Mouse (Mus musculus) heart, embryonic 11.5 days (tissue): ENCODE measurements around the gene Scyl1. TPM values are rescaled to one million over a fixed set of nuclear protein-coding genes. Genes with fewer than 3 reads are reported as not detected.
"Not testable (repeated sequence)": the region's sequence is repeated elsewhere in the genome, so short reads cannot be mapped to it uniquely, and the experiment has no call there.

Source experiments
- ATAC-seq: fragments of 200-750 bp; cut with Nextera tagmentation; replicated peaks from 2 replicates; pipeline ENCODE4 v1.8.0; 2017; ENCODE audit warnings: moderate library complexity; ENCODE audit not compliant: insufficient number of reproducible peaks, low FRiP score, low TSS enrichment
- H3K27ac ChIP-seq: fragments of 300-500 bp; sonication (generic); 2 replicates; pipeline ENCODE4 v1.5.1; 2014; ENCODE audit warnings: mild to moderate bottlenecking, low read depth, low read length
- H3K27me3 ChIP-seq: fragments of 300-500 bp; sonication (generic); 2 replicates; pipeline ENCODE4 v1.6.1; 2014; ENCODE audit warnings: mild to moderate bottlenecking, low read length, mixed read lengths; ENCODE audit not compliant: control insufficient read depth, insufficient read depth
- H3K36me3 ChIP-seq: fragments of 300-500 bp; sonication (generic); 2 replicates; pipeline ENCODE4 v1.6.1; 2014; ENCODE audit warnings: mild to moderate bottlenecking, low read length, moderate library complexity, mixed read lengths; ENCODE audit not compliant: control insufficient read depth, insufficient read depth
- H3K4me1 ChIP-seq: fragments of 300-500 bp; sonication (generic); 2 replicates; pipeline ENCODE4 v1.6.1; 2014; ENCODE audit warnings: low read length; ENCODE audit not compliant: control insufficient read depth, insufficient read depth
- H3K4me2 ChIP-seq: fragments of 300-500 bp; sonication (generic); 2 replicates; pipeline ENCODE4 v1.6.1; 2014; ENCODE audit warnings: mild to moderate bottlenecking, moderate library complexity
- H3K4me3 ChIP-seq: fragments of 300-500 bp; sonication (generic); 2 replicates; pipeline ENCODE4 v1.5.1; 2014; ENCODE audit warnings: low read depth, low read length
- H3K9ac ChIP-seq: fragments of 300-500 bp; sonication (generic); 2 replicates; pipeline ENCODE4 v1.6.1; 2014; ENCODE audit warnings: mild to moderate bottlenecking, low read depth, low read length, moderate library complexity
- H3K9me3 ChIP-seq: fragments of 300-500 bp; sonication (generic); replicated peaks from 2 replicates; pipeline ENCODE4 v1.6.1; 2016; ENCODE audit warnings: low read length; ENCODE audit not compliant: control insufficient read depth
- WGBS: fragments of 180-500 bp; shearing (Covaris S2); extraction: QIAGEN DNeasy Blood & Tissue Kit; methylation state at CpG from one replicate; pipeline ENCODE4 v1.1.7; 2014; ENCODE audit not compliant: insufficient replicate concordance; 5-methylcytosine and 5-hydroxymethylcytosine counted together
- polyA plus RNA-seq: library from polyadenylated mRNA; unstranded; fragments of >200 nt; fragmentation: Nextera tagmentation; extraction: Ambion mirVana; gene quantifications from 2 replicates; pipeline ENCODE4 v1.2.1, GENCODE M21; 2014

Scyl1 gene
- polyA plus RNA-seq = 54.8 and 59.4 TPM in 2 replicates

- peaks cover 12% of the 10 kb centered on the region for H3K4me1 ChIP-seq
- peak; percentile 95 for ATAC-seq
- H3K9me3 ChIP-seq = no peaks in the 10 kb centered on the region
- H3K27me3 ChIP-seq = no peaks in the 10 kb centered on the region
- WGBS = under 1% methylated on average over 64 of the region's 64 CpGs
- peak within 1 kb of the TSS; percentile 87 for H3K4me2 ChIP-seq
- peaks cover 13% of the 10 kb centered on the region for H3K36me3 ChIP-seq
- peak within 1 kb of the TSS; percentile 88 for H3K27ac ChIP-seq
- H3K9ac ChIP-seq = peak within 1 kb of the TSS; percentile 87
- peak within 1 kb of the TSS; percentile 94 for H3K4me3 ChIP-seq
Measured at GRCm38 (mm10) chr19:5770925-5771860, at the start of gene Scyl1. Gene Scyl1 (minus strand): TSS chr19:5771419.

GRCm38 (mm10) chr19:5819549-5819948, 48.3 kb upstream of the Scyl1 start:
- H3K27ac ChIP-seq = no peak overlapping the region; the same call in 1 of the 2 replicates
- no peak overlapping the region for H3K4me3 ChIP-seq
- 45% methylated on average over 12 of the region's 12 CpGs for WGBS
- no peaks in the 10 kb centered on the region for H3K36me3 ChIP-seq
- H3K9ac ChIP-seq = peak overlapping the region; percentile 39; the same call in 1 of the 2 replicates
- H3K9me3 ChIP-seq = no peaks in the 10 kb centered on the region
- peaks cover 45% of the 10 kb centered on the region for H3K4me1 ChIP-seq
- ATAC-seq = no peak
- H3K27me3 ChIP-seq = no peaks in the 10 kb centered on the region
- H3K4me2 ChIP-seq = no peak overlapping the region

- H3K9me3 ChIP-seq = no peaks in the 10 kb centered on the region
- H3K36me3 ChIP-seq = no peaks in the 10 kb centered on the region
- 65% methylated on average over 6 of the region's 6 CpGs for WGBS
- no peaks in the 10 kb centered on the region for H3K27me3 ChIP-seq
- 0 out of 2 replicates have a peak overlapping the region, but pooled peaks have one; percentile 75 for H3K27ac ChIP-seq
- no peak overlapping the region for H3K9ac ChIP-seq
- H3K4me1 ChIP-seq = peaks cover 35% of the 10 kb centered on the region
- H3K4me3 ChIP-seq = no peak overlapping the region
- no peak overlapping the region for H3K4me2 ChIP-seq
- ATAC-seq = no peak
Measured at GRCm38 (mm10) chr19:5818590-5818977, 47.4 kb upstream of the Scyl1 start.

- Histone ChIP-seq H3K9ac (peak overlapping the region; percentile 74), H3K27ac (peak overlapping the region; percentile 75), H3K4me3 (peak overlapping the region; percentile 21), H3K4me2 (peak overlapping the region; percentile 63), H3K9me3 (no peaks in the 10 kb centered on the region), H3K36me3 (no peaks in the 10 kb centered on the region), H3K4me1 (peaks cover 29% of the 10 kb centered on the region), H3K27me3 (no peaks in the 10 kb centered on the region)
- peak; percentile 42; the same call in 1 of the 2 replicates for ATAC-seq
- 27% methylated on average over 21 of the region's 21 CpGs for WGBS
Measured at GRCm38 (mm10) chr19:5817703-5818589, 46.7 kb upstream of the Scyl1 start.

GRCm38 (mm10) chr19:5815928-5816327, 44.7 kb upstream of the Scyl1 start:
- 57% methylated on average over 4 of the region's 4 CpGs for WGBS
- Histone ChIP-seq H3K27me3 (no peaks in the 10 kb centered on the region), H3K4me1 (peaks cover 37% of the 10 kb centered on the region), H3K27ac (no peak overlapping the region), H3K4me3 (no peak overlapping the region), H3K9ac (no peak overlapping the region; the same call in 1 of the 2 replicates), H3K9me3 (no peaks in the 10 kb centered on the region), H3K4me2 (no peak overlapping the region), H3K36me3 (no peaks in the 10 kb centered on the region)
- ATAC-seq = no peak

- H3K27me3 ChIP-seq = no peaks in the 10 kb centered on the region
- H3K4me2 ChIP-seq = no peak overlapping the region
- no peak overlapping the region for H3K27ac ChIP-seq
- no peak overlapping the region for H3K9ac ChIP-seq
- H3K4me1 ChIP-seq = peaks cover 46% of the 10 kb centered on the region
- H3K36me3 ChIP-seq = no peaks in the 10 kb centered on the region
- WGBS = 85% methylated on average over 7 of the region's 7 CpGs
- no peaks in the 10 kb centered on the region for H3K9me3 ChIP-seq
- ATAC-seq = no peak
- H3K4me3 ChIP-seq = no peak overlapping the region
Measured at GRCm38 (mm10) chr19:5815010-5815409, 43.8 kb upstream of the Scyl1 start.

- not testable (repeated sequence) for H3K36me3 ChIP-seq, H3K27ac ChIP-seq, H3K27me3 ChIP-seq, H3K4me3 ChIP-seq, H3K9ac ChIP-seq, H3K4me2 ChIP-seq, H3K9me3 ChIP-seq, ATAC-seq
- WGBS = 41% methylated on average over 1 of the region's 1 CpGs
- peaks cover 51% of the 10 kb centered on the region for H3K4me1 ChIP-seq
Measured at GRCm38 (mm10) chr19:5814048-5814447, 42.8 kb upstream of the Scyl1 start.

GRCm38 (mm10) chr19:5813567-5813966, 42.3 kb upstream of the Scyl1 start:
- H3K36me3 ChIP-seq = no peaks in the 10 kb centered on the region
- H3K4me1 ChIP-seq = peaks cover 52% of the 10 kb centered on the region
- no peak overlapping the region for H3K27ac ChIP-seq
- WGBS = 80% methylated on average over 3 of the region's 3 CpGs
- no peaks in the 10 kb centered on the region for H3K9me3 ChIP-seq
- H3K4me2 ChIP-seq = no peak overlapping the region
- no peak overlapping the region for H3K9ac ChIP-seq
- no peaks in the 10 kb centered on the region for H3K27me3 ChIP-seq
- H3K4me3 ChIP-seq = no peak overlapping the region
- no peak for ATAC-seq
